Mouse (Mus musculus) hindbrain, embryonic 16.5 days (tissue): Measurements from ENCODE around the gene Zcwpw1. TPM values are rescaled to one million over a fixed set of nuclear protein-coding genes. Genes with fewer than 3 reads are reported as not detected.

Source experiments
- ATAC-seq: fragments of 200-750 bp; cut with Nextera tagmentation; 2 replicates; pipeline ENCODE4 v1.8.0; 2017; ENCODE audit warnings: moderate TSS enrichment, moderate library complexity
- H3K27ac ChIP-seq: fragments of 300-500 bp; sonication (generic); 2 replicates; pipeline ENCODE4 v1.5.1; 2014; ENCODE audit warnings: low read depth, mild to moderate bottlenecking, control low read depth, low read length, moderate library complexity
- H3K27me3 ChIP-seq: fragments of 300-500 bp; sonication (generic); replicated peaks from 2 replicates; pipeline ENCODE4 v1.6.1; 2014; ENCODE audit warnings: low read length; ENCODE audit not compliant: control insufficient read depth, insufficient read depth
- H3K36me3 ChIP-seq: fragments of 300-500 bp; sonication (generic); 2 replicates; pipeline ENCODE4 v1.6.1; 2014; ENCODE audit warnings: mild to moderate bottlenecking, low read length, moderate library complexity, mixed read lengths; ENCODE audit not compliant: control insufficient read depth, insufficient read depth
- H3K4me1 ChIP-seq: fragments of 300-500 bp; sonication (generic); 2 replicates; pipeline ENCODE4 v1.6.1; 2014; ENCODE audit warnings: low read depth, low read length; ENCODE audit not compliant: control insufficient read depth, insufficient read depth
- H3K4me2 ChIP-seq: fragments of 300-500 bp; sonication (generic); 2 replicates; pipeline ENCODE4 v1.6.1; 2014; ENCODE audit warnings: mild to moderate bottlenecking, low read length, control low read depth, moderate library complexity
- H3K4me3 ChIP-seq: fragments of 300-500 bp; sonication (generic); 2 replicates; pipeline ENCODE4 v1.5.1; 2014; ENCODE audit warnings: mild to moderate bottlenecking, low read length, control low read depth, moderate library complexity
- H3K9ac ChIP-seq: fragments of 300-500 bp; sonication (generic); 2 replicates; pipeline ENCODE4 v1.6.1; 2014; ENCODE audit warnings: low read depth, mild to moderate bottlenecking, control low read depth, low read length, moderate library complexity
- H3K9me3 ChIP-seq: fragments of 300-500 bp; sonication (generic); 2 replicates; pipeline ENCODE4 v1.6.1; 2014; ENCODE audit warnings: mild to moderate bottlenecking, low read length, moderate library complexity; ENCODE audit not compliant: control insufficient read depth
- WGBS: fragments of 180-500 bp; shearing (Covaris S2); extraction: QIAGEN DNeasy Blood & Tissue Kit; methylation state at CpG from one replicate; pipeline ENCODE4 v1.1.7; 2014; 5-methylcytosine and 5-hydroxymethylcytosine counted together
- polyA plus RNA-seq: library from polyadenylated mRNA; unstranded; fragments of >200 nt; fragmentation: Nextera tagmentation; extraction: Ambion mirVana; gene quantifications from 2 replicates; pipeline ENCODE4 v1.2.1, GENCODE M21; 2015

Gene Zcwpw1
- polyA plus RNA-seq = 11.2 and 13.5 TPM in 2 replicates

GRCm38 (mm10) chr5:137787151-137787928 lies at the start of gene Zcwpw1, which contains the start of gene Mepce:
Gene Zcwpw1, plus strand, starts transcription at chr5:137787798.
Gene Mepce, minus strand, starts transcription at chr5:137787655.
- peak; percentile 71 for ATAC-seq
- Histone ChIP-seq H3K36me3 (peaks cover 6% of the 10 kb centered on the region; the same call in 1 of the 2 replicates), H3K4me2 (peak within 1 kb of the TSS; percentile 73), H3K9me3 (no peaks in the 10 kb centered on the region), H3K27ac (peak within 1 kb of the TSS; percentile 99), H3K9ac (peak within 1 kb of the TSS; percentile 87), H3K4me1 (peaks cover 34% of the 10 kb centered on the region), H3K27me3 (no peaks in the 10 kb centered on the region), H3K4me3 (peak within 1 kb of the TSS; percentile 77)
- under 1% methylated on average over 48 of the region's 48 CpGs for WGBS

- WGBS = 24% methylated on average over 5 of the region's 5 CpGs
- Histone ChIP-seq H3K27me3 (no peaks in the 10 kb centered on the region), H3K4me1 (peaks cover 52% of the 10 kb centered on the region)
Observed at GRCm38 (mm10) chr5:137738516-137738915, 49.1 kb upstream of the Zcwpw1 start.

GRCm38 (mm10) chr5:137739471-137739870 lies 48.1 kb upstream of the Zcwpw1 start:
- H3K4me2 ChIP-seq = peak overlapping the region; percentile 90
- H3K9ac ChIP-seq = peak overlapping the region; percentile 90
- peak overlapping the region; percentile 86 for H3K27ac ChIP-seq
- 36% methylated on average over 9 of the region's 9 CpGs for WGBS
- H3K27me3 ChIP-seq = no peaks in the 10 kb centered on the region
- peaks cover 8% of the 10 kb centered on the region for H3K36me3 ChIP-seq
- no peaks in the 10 kb centered on the region for H3K9me3 ChIP-seq
- no peak for ATAC-seq
- peaks cover 43% of the 10 kb centered on the region for H3K4me1 ChIP-seq
- H3K4me3 ChIP-seq = peak overlapping the region; percentile 66

More at GRCm38 (mm10) chr5:137738516-137738915, 49.1 kb upstream of the Zcwpw1 start:
- Histone ChIP-seq H3K4me3 (peak overlapping the region; percentile 9; the same call in 1 of the 2 replicates), H3K4me2 (peak overlapping the region; percentile 90), H3K9me3 (no peaks in the 10 kb centered on the region), H3K36me3 (peaks cover 8% of the 10 kb centered on the region), H3K27ac (peak overlapping the region; percentile 68), H3K9ac (peak overlapping the region; percentile 57)
- ATAC-seq = no peak

GRCm38 (mm10) chr5:137740506-137740905 lies 47.1 kb upstream of the Zcwpw1 start:
- Histone ChIP-seq H3K9ac (peak overlapping the region; percentile 90), H3K9me3 (no peaks in the 10 kb centered on the region), H3K27me3 (no peaks in the 10 kb centered on the region), H3K27ac (peak overlapping the region; percentile 86), H3K4me1 (peaks cover 36% of the 10 kb centered on the region), H3K4me2 (peak overlapping the region; percentile 90), H3K36me3 (peaks cover 6% of the 10 kb centered on the region), H3K4me3 (peak overlapping the region; percentile 66)
- WGBS = 8% methylated on average over 11 of the region's 11 CpGs
- ATAC-seq = peak; percentile 15; the same call in 1 of the 2 replicates

GRCm38 (mm10) chr5:137741023-137741931 lies 46.3 kb upstream of the Zcwpw1 start, which contains the start of gene Nyap1:
Gene Nyap1, minus strand, starts transcription at chr5:137741607.
- WGBS = under 1% methylated on average over 65 of the region's 71 CpGs

GRCm38 (mm10) chr5:137742048-137742447 lies 45.5 kb upstream of the Zcwpw1 start:
- Histone ChIP-seq H3K27ac (no peak overlapping the region), H3K27me3 (no peaks in the 10 kb centered on the region), H3K9ac (no peak overlapping the region), H3K4me2 (peak overlapping the region; percentile 90), H3K9me3 (no peaks in the 10 kb centered on the region), H3K4me1 (peaks cover 36% of the 10 kb centered on the region), H3K36me3 (no peaks in the 10 kb centered on the region; the same call in 1 of the 2 replicates), H3K4me3 (peak overlapping the region; percentile 66; the same call in 1 of the 2 replicates)
- WGBS = 67% methylated on average over 10 of the region's 10 CpGs
- ATAC-seq = no peak

More at GRCm38 (mm10) chr5:137741023-137741931, 46.3 kb upstream of the Zcwpw1 start, which contains the start of gene Nyap1:
- peak within 1 kb of the TSS; percentile 66 for H3K4me3 ChIP-seq
- peaks cover 32% of the 10 kb centered on the region for H3K4me1 ChIP-seq
- H3K9me3 ChIP-seq = no peaks in the 10 kb centered on the region
- H3K4me2 ChIP-seq = peak within 1 kb of the TSS; percentile 90
- no peaks in the 10 kb centered on the region; the same call in 1 of the 2 replicates for H3K36me3 ChIP-seq
- peak; percentile 89 for ATAC-seq
- no peaks in the 10 kb centered on the region for H3K27me3 ChIP-seq
- H3K9ac ChIP-seq = peak within 1 kb of the TSS; percentile 90
- peak within 1 kb of the TSS; percentile 86 for H3K27ac ChIP-seq

- H3K4me1 ChIP-seq = peaks cover 39% of the 10 kb centered on the region
Observed at GRCm38 (mm10) chr5:137742836-137743235, 44.8 kb upstream of the Zcwpw1 start.

GRCm38 (mm10) chr5:137744197-137744596 lies 43.4 kb upstream of the Zcwpw1 start:
- H3K9me3 ChIP-seq = no peaks in the 10 kb centered on the region
- no peak overlapping the region for H3K4me3 ChIP-seq
- ATAC-seq = no peak
- peaks cover 38% of the 10 kb centered on the region for H3K4me1 ChIP-seq
- H3K9ac ChIP-seq = no peak overlapping the region
- H3K4me2 ChIP-seq = no peak overlapping the region
- 86% methylated on average over 7 of the region's 7 CpGs for WGBS
- H3K27ac ChIP-seq = no peak overlapping the region
- no peaks in the 10 kb centered on the region for H3K36me3 ChIP-seq
- no peaks in the 10 kb centered on the region for H3K27me3 ChIP-seq

More at GRCm38 (mm10) chr5:137742836-137743235, 44.8 kb upstream of the Zcwpw1 start:
- Histone ChIP-seq H3K9ac (no peak overlapping the region), H3K4me3 (no peak overlapping the region), H3K27ac (no peak overlapping the region), H3K36me3 (no peaks in the 10 kb centered on the region), H3K9me3 (no peaks in the 10 kb centered on the region), H3K27me3 (no peaks in the 10 kb centered on the region), H3K4me2 (no peak overlapping the region)
- no peak for ATAC-seq
- 94% methylated on average over 6 of the region's 6 CpGs for WGBS
